Mouse (Mus musculus): ENCODE measurements at regions not wholly inside any gene's neighbourhood (a gene's known extent, or its start where the extent isn't known, plus 50 kb on each side); places are given as distances from the start of the nearest gene placed in this dataset.

DNA sequence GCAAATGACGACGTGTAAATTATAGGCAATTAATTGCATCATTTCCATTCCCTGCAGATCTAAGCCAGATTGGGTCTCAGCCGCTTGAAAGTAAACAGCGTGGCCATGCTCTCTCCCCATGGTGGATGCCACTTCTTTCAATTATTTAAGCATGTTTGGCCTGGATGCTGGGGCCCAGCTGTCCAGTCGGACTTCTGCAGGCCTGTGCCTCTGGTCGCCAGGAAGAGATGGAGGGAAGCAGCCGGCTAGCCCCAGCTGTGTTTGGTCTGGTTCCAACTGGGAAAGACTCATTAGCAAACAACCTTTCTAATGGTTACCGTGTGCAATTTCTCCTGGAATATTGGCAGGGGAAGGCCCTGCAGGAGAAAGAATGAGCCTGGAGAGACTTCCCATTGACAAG is 236.1 kb downstream of the CK137956 start:
- TF ChIP-seq ZNF384 (IDR thresholded peaks at IDR 0.05; ENCODE audit: low read depth, low read length) (no peak), HCFC1 (IDR thresholded peaks at IDR 0.05; ENCODE audit: borderline replicate concordance, insufficient read depth, low read length) (no peak)
